Mouse (Mus musculus): Measurements from ENCODE around the gene Rpain. TPM values are rescaled to one million over a fixed set of nuclear protein-coding genes. Genes with fewer than 3 reads are reported as not detected.

Gene Rpain
- total RNA-seq, 2 experiments from 2014 or later, result 39.2 to 45.9 TPM

DNA sequence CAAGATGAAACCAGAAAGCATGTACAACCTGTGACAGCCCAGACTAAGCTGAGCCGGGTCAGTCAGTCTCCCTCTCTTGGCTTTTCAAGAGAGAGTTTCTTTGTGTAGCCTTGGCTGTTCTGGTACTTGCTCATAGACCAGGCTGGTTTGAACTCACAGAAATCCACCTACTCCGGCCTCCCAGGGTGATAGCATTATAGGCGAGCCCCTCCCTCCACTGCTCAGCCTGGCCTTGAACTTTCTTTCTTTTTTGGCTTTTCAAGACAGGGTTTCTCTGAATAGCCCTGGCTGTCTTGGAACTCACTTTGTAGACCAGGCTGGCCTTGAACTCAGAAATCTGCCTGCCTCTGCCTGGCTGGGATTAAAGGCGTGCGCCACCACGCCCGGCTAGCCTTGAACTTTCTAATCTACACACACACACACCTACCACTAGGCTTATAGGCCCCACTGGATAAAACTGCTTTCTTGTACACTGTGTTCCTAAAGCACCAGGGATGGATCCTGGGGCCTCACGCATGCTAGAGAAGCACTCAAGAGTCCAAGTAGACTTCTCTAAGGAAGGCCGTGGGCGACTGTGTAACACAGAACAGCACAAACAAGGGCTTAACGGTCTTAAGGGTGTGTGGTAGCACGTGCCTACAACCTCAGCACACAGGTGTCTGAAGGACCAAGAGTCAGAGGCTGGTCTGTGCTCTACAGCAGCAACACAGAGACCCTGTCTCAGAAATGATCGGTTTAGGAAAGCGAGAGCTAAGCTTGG is 10.9 kb downstream of the Rpain start:
- intact Hi-C loops (cut with DNase I), result no loop called here
- DNase-seq (ENCODE audit: extremely low spot score in 1 of 2, low spot score in 2 of 2), result no peak

DNA sequence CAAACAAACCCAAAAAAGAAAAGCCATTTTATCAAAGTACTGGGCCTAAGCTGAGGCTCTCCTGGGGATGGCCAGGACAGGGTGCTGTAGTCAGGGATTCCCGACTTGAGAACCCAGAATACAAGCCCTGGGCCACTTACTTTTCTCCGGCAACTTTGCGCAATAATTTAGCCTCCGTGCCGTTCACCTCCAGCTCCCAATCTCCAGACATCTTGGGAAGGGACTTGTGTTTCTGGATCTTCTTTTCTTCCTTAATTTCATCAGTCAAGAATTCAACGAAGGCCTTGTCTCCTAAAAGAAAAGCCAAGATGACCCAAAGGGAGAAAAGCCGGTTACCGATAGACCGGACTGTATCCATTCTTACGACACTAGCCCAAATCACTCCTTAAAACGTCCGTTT is 12.0 kb downstream of the Rpain start:
- DNase-seq (ENCODE audit: extremely low spot score in 1 of 2, low spot score in 2 of 2), result no peak
- intact Hi-C loops (cut with DNase I), result no loop called here

DNA sequence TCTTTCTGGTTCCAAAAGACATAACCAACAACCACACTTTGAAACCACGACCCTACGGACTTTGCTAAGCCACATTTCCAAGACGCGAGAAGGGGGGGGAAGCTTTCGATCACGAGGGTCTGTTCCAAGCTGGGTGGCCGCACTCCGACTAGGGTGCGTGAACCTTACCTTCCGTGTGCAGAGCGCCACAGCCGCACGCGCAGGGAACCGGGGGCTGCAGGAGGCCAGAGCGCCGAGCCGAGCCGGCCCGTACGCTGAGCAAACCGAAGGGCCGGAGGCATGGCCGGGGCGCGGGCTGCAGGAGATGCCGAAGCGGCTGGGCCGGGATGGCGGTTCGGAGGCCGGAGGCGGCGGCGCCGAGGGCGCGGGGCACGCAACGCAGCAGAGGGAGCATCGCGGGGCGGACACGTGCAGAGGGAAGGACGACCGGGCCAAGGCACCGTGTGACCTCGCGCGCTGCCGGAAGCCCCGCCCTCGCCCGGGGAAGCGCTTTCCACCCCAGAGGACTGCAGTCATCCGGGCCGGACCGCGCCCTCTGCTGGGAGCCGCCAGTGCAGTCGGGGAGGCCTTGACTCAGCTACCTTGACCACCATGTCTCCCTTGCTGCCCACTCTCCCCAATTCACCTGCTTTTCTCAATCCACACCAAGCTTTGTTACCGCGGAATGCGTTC is 12.7 kb downstream of the Rpain start, which contains the start of gene C1qbp:
Gene C1qbp, minus strand, starts transcription at position 470 of the 672 bp plus-strand sequence.
- intact Hi-C loops (cut with DNase I), result no loop called here

DNA sequence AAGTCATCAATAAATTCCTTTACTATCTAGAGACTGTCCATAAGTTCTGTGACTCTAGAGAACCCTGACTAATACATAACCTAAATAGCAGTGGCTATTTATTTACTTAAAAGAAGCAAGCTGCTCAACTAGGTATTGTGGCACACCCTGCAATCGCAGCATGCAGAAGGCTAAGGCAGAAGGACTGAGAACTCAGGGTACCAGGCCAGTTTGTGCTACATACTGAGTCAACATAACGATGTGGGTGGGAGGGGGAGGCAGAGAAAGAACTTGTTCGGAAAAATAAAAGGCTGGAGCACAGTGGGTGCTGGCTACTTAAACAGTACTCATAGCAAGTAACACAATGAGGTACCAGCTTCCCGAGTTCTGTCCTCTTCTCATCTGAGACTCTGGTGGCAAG is 31.2 kb downstream of the Rpain start:
- no peak for DNase-seq (ENCODE audit: extremely low spot score in 1 of 2, low spot score in 2 of 2)
- intact Hi-C loops (cut with DNase I), result loop anchor here (5.0 to 10.0 kb wide), 2 partner anchors 54 to 201 kb away; no protein-coding TSS in a partner anchor

More for the DNA sequence above, 12.7 kb downstream of the Rpain start, which contains the start of gene C1qbp:
- DNase-seq (ENCODE audit: extremely low spot score in 1 of 2, low spot score in 2 of 2), result peak; percentile 90 to 97

DNA sequence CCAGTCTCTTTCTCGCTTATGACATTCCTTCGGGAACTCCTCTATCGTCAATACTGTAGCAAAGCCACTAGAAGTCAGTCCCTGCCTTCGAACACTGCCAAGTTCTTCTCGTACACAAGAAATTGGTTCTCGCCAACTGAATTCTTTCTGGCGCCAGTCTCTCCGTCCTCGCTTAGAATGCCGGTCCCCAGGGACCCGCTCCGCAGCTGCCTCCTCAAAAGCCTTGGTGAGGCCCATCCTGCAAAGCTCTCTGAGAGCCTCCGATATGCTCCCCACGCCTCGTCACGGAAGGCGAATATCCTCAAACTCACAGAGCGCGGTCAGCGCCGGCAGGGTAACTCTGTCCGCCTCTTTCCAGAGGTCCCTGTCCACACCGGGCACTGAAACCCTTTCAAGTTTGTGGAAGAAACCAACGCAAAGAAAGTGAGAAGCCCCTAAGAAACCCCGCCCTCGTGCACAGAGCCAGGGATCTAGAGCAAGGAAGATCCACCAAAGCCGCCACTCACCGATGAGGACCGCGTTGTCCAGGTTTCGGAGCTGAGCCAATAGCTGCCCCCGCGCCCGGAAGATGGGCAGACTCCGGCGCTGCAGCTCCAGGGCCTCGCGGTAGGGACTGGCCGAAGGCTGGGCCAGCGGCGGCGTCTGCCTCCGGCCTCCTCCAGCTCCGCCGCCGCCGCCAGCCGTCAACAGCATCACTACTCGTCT is 33.8 kb downstream of the Rpain start:
- intact Hi-C loops (cut with DNase I), result loop anchor here (5.0 to 10.0 kb wide), 2 partner anchors 51 to 199 kb away; no protein-coding TSS in a partner anchor
- DNase-seq (ENCODE audit: extremely low spot score in 1 of 2, low spot score in 2 of 2), result peak in 1 of 2 experiments; percentile 23

DNA sequence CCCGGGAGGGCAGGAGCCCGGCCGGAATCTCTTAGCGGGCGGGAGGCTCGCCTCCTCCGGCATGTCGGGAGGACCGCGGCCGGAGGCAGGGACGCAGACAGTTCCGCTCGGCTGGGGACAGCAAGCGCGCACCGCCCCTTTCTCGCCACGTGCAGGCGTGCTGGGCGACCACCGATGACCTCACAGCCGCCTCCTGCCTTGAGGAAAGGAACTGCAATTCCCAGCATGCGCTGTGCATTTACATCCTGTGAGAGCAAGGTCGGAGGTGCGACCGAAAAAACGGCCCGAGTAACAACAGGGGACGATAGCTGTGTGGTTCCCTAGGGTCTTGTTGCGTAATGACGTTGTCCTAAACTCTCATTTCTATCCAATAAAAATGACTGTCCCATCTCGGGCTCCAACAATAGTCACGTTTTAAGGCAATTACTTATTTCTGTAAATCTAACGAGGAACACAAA is 34.3 kb downstream of the Rpain start, which contains the start of gene Dhx33:
Gene Dhx33, minus strand, starts transcription at position 122 of the 458 bp plus-strand sequence.
- peak; percentile 98 for DNase-seq (ENCODE audit: extremely low spot score in 1 of 2, low spot score in 2 of 2)
- intact Hi-C loops (cut with DNase I), result loop anchor here (5.0 to 10.0 kb wide), 2 partner anchors 50 to 198 kb away; no protein-coding TSS in a partner anchor

DNA sequence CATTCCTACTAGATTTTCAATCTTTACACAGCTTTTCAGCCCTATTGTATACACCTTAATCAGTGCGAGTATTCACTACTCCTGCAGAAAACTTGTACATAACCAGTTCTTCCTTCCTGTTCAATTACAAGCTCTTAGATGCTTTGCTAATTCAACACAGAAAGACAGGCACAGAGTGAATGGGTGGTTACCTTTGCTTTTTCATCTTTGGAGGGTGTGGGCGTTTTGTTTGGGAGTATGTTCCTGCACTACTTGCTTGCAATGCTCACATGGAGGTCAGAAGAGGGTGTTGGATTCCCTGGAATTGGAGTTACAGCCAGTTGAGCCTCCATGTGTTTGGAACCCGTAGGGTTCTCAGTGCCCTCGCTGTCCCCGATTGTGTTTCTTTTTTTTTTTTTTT is 35.0 kb downstream of the Rpain start:
- DNase-seq (ENCODE audit: extremely low spot score in 1 of 2, low spot score in 2 of 2), result no peak
- intact Hi-C loops (cut with DNase I), result loop anchor here (10.0 kb wide), 1 partner anchor 50 kb away; no protein-coding TSS in a partner anchor

DNA sequence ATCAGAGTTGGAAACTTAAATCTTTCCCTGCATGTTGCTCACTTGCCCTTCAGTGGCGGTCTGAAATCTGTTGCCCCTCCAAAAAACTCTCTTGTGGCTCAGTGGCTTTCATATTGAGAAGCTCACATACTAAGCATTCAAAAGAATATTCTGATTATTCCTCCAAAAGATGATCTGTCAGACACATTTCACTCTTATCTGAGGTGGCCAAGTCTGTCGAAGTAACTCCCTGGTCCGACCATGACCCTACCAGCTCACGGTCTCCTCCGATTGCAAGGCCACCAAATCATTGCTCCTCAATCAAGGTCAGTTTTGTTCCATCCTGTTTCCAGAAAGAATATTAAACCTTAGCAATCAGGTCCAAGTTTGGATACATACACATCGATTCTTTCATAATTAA is 37.0 kb downstream of the Rpain start:
- intact Hi-C loops (cut with DNase I), result loop anchor here (10.0 kb wide), 1 partner anchor 48 kb away; no protein-coding TSS in a partner anchor
- no peak for DNase-seq (ENCODE audit: extremely low spot score in 1 of 2, low spot score in 2 of 2)

DNA sequence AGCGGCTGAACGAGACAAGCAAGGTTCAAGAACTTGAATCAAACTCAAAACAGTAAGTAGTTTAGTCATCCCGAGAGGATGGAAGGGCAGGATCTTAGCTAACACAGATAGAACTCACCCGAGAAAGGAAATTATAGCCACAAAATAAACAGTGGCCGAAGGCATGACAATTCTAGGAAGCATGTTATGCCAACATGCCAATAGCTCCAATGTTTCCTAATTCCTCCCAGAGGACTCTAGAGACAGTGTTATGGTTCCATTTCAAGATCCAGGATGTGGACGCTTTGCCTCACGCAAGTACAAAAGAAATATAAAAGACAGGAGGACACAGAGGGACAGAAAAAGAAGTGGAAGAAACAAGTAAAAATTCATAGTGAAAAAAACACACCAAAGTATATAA is 37.8 kb downstream of the Rpain start:
- intact Hi-C loops (cut with DNase I), result loop anchor here (10.0 kb wide), 1 partner anchor 47 kb away; no protein-coding TSS in a partner anchor
- DNase-seq (ENCODE audit: extremely low spot score in 1 of 2, low spot score in 2 of 2), result no peak

DNA sequence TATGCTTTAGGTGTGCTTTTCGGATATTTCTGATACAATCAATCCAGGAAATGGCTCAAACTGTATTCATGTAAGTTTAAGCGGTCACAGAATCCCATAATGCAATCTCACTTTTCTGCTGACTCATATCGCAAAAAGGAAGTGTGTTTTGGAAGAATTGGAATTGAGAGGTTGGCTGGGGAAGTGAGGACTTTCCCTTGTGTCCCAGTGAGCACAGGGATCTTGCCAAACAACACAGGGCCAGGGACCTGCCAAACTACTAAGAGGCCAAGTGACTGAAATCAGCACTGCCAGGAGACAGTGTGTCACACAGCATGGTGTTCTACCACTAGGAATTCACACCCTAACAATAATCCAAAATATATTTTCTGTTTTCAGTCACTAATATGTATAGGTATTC is 38.3 kb downstream of the Rpain start:
- no peak for DNase-seq (ENCODE audit: extremely low spot score in 1 of 2, low spot score in 2 of 2)
- intact Hi-C loops (cut with DNase I), result loop anchor here (10.0 kb wide), 1 partner anchor 46 kb away; no protein-coding TSS in a partner anchor

DNA sequence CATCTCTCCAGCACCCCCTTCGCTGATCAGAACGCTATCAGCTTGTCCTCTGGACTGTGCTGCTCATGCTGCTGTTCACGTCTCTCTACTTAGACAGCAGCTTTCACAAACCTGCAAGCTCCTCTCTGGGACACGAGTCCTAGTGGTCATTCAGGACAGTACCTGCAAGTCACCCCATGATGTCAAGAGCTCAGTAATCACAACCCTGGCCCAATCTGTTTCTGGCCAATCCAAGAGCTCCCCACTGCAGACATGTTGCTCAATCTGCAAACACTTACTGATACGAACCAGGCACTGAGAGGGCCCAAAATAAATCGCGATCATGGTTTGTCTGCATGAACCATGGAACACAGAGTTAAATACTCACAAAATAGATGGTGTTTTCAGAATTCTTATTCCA is 42.7 kb downstream of the Rpain start:
- no peak for DNase-seq (ENCODE audit: extremely low spot score in 1 of 2, low spot score in 2 of 2)
- intact Hi-C loops (cut with DNase I), result no loop called here

DNA sequence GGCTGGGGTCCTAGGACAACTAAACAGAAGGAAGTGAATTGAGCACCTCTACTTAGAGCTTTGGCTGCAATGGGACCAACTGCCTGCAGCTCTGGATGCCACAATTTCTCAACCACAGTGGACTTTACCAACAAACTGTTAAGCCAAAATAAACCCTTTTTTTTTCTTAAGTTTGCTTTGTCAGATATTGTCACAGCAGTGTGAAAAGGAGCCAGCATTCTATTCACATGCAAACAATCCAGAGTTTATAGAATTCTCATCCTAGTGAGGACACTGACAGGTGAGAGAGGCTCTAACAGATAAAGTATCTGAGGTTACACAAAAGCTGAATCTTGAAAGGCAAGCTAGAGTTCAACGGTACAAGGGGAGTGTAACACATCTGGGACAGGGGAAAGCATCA is 47.0 kb downstream of the Rpain start:
- no peak for DNase-seq (ENCODE audit: extremely low spot score in 1 of 2, low spot score in 2 of 2)
- intact Hi-C loops (cut with DNase I), result no loop called here

DNA sequence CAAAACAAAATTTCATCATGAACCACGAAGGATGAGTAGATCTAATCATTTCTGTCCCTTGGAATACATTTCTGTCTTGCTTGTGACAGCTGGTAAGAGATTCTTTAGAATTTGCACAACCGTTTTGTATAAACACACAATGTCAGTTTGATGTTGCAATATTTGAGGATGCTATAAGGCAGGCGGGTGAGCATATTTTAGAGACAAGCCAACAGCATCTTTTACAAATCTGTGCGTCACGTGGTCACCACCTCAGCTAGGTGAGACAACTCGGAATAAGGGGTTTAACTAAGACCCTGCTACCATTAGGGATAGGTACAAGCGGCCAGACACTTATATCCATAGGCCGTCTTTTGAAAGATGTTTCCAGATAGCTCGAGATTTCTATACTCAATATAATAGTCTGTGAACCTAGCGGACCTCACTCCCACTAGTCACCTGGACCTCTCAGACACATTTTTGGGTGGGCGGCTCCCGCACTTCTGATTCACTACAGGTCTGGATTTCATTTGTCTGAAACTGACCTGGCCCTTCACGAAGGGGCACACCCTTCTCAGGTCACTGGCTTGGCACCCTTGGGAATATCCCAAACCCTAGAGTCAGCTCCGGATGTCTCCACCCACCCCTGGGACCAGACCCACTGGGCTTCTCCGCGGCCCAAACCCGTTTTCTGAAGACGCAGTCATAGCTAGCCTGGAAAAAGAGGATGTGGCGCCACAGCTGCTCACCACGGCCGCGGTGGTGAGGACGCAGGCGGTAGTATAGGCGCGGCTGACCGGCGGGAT is 48.6 kb downstream of the Rpain start:
- no peak for DNase-seq (ENCODE audit: extremely low spot score in 1 of 2, low spot score in 2 of 2)
- intact Hi-C loops (cut with DNase I), result no loop called here

DNA sequence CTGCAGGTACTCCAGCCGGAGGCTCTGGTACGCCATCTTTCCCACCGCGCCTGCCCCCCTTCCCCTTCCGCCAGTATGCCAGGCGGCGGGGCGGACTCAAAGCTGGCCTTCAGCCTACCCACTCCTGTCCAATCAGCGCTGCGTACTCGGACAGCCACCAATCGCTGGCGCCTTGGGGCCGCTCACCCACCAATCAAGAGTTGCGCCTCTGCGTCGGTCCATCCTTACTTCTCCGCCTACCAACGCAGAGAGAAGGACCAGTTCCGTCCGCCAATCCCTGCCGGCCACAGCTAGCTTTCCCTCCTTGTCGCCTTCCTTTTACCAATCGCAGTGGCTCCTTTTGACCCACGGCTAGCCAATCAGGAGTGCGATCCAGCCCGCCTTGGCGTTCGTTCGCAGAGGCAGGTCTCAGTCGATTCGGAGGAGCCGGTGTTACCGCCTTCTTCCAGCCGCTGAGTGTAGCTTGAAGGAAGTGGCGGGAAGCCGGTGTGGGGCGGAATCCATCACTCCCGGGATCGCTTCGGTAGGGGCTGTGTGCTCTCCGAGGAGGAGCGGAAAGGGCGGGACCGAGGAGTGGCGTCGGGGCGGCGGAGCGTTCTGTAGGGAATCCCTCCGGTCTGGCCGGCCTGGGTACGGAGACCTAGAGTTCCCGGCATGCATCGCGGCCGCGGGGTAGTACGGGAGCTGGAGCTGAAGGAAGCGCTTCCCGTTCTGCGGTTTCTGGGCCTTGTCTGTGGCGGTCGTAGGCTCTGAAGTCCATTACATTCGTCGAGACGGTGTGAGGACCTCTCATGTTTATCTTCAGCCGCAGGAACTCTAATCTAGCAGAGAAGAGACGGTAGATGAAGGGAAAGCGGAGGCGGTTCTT is 49.4 kb downstream of the Rpain start, which contains the start of the genes Mis12 and Derl2:
Gene Mis12, plus strand, starts transcription at position 411 of the 868 bp plus-strand sequence.
Gene Derl2, minus strand, starts transcription at position 641 of the 868 bp plus-strand sequence.
- peak; percentile 99 for DNase-seq (ENCODE audit: extremely low spot score in 1 of 2, low spot score in 2 of 2)
- intact Hi-C loops (cut with DNase I), result no loop called here

Data from left cerebral cortex, postnatal 10 days (tissue).